Comparison of ENCODE assay signal across 8 mouse cellular contexts in genomic region chr14:20694185-20694883, GRCm38 (mm10). TPM values are rescaled to one million over a fixed set of nuclear protein-coding genes. Genes with fewer than 3 reads are reported as not detected.
A peak's percentile ranks its signal among the peaks of the same experiment; 100 is the strongest.
DNase-seq lines count a peak whose midpoint lies in the region; ATAC-seq and TF ChIP-seq lines count a peak whose summit lies in the region.

No protein-coding gene starts in this region.

- H3K9ac ChIP-seq in embryonic facial prominence, embryonic 12.5 days = peak overlapping the region; percentile 80
- peak overlapping the region; percentile 86 for H3K9ac ChIP-seq in hindbrain, embryonic 13.5 days

- H3K4me2 ChIP-seq in embryonic facial prominence, embryonic 12.5 days (replicated peaks) = peak overlapping the region; percentile 85
- peak overlapping the region; percentile 83 for H3K4me2 ChIP-seq in hindbrain, embryonic 13.5 days

- H3K27ac ChIP-seq in spleen, adult 2 months (ENCODE audit: insufficient read depth, low read length) = peak overlapping the region; percentile 96
- H3K27ac ChIP-seq in embryonic facial prominence, embryonic 12.5 days = peak overlapping the region; percentile 98
- H3K27ac ChIP-seq in hindbrain, embryonic 13.5 days = peak overlapping the region; percentile 96
- H3K27ac ChIP-seq in midbrain, embryonic 10.5 days (replicated peaks) = peak overlapping the region; percentile 93

- H3K4me3 ChIP-seq in spleen, adult 2 months (ENCODE audit: extremely low read depth, insufficient read depth, insufficient read length) = peak overlapping the region; percentile 85
- peak overlapping the region; percentile 86 for H3K4me3 ChIP-seq in embryonic facial prominence, embryonic 12.5 days
- H3K4me3 ChIP-seq in hindbrain, embryonic 13.5 days = peak overlapping the region; percentile 65
- H3K4me3 ChIP-seq in midbrain, embryonic 10.5 days = peak overlapping the region; percentile 73

- H3K9me3 ChIP-seq in embryonic facial prominence, embryonic 12.5 days = no peaks in the 10 kb centered on the region
- H3K9me3 ChIP-seq in hindbrain, embryonic 13.5 days = no peaks in the 10 kb centered on the region
- no peaks in the 10 kb centered on the region for H3K9me3 ChIP-seq in midbrain, embryonic 10.5 days (replicated peaks)

- peaks cover 11% of the 10 kb centered on the region; the same call in 1 of the 2 replicates for H3K4me1 ChIP-seq in spleen, adult 2 months (ENCODE audit: control insufficient read depth, insufficient read depth, insufficient read length)
- peaks cover 27% of the 10 kb centered on the region for H3K4me1 ChIP-seq in embryonic facial prominence, embryonic 12.5 days
- H3K4me1 ChIP-seq in hindbrain, embryonic 13.5 days (replicated peaks) = peaks cover 46% of the 10 kb centered on the region
- peaks cover 38% of the 10 kb centered on the region for H3K4me1 ChIP-seq in midbrain, embryonic 10.5 days

- no peak for DNase-seq in spleen, adult 2 months (ENCODE audit: low read depth in 1 of 2, low spot score in 2 of 2)
- DNase-seq in spleen, postnatal 10 days (ENCODE audit: low spot score in 2 of 2) = no peak
- no peak for DNase-seq in midbrain, embryonic 10.5 days (ENCODE audit: low spot score)
- no peak for DNase-seq in urinary bladder, postnatal 36 days (ENCODE audit: low spot score in 2 of 2)
- no peak for DNase-seq in ovary, postnatal 14 days (ENCODE audit: low spot score)
- no peak for DNase-seq in adrenal gland, postnatal 4 days (ENCODE audit: low spot score in 2 of 2)

- peak; percentile 4; the same call in 1 of the 2 replicates for ATAC-seq in embryonic facial prominence, embryonic 12.5 days (ENCODE audit: insufficient number of reproducible peaks, insufficient read depth, low FRiP score, low TSS enrichment)
- ATAC-seq in hindbrain, embryonic 13.5 days (ENCODE audit: low FRiP score) = peak; percentile 41

- no peak for TF ChIP-seq POLR2A in spleen, adult 2 months (IDR thresholded peaks at IDR 0.05; ENCODE audit: low read depth, low read length)

- no peaks in the 10 kb centered on the region for H3K27me3 ChIP-seq in spleen, adult 2 months (ENCODE audit: control insufficient read depth, insufficient read depth, low read length)
- no peaks in the 10 kb centered on the region for H3K27me3 ChIP-seq in embryonic facial prominence, embryonic 12.5 days
- no peaks in the 10 kb centered on the region for H3K27me3 ChIP-seq in hindbrain, embryonic 13.5 days
- no peaks in the 10 kb centered on the region for H3K27me3 ChIP-seq in midbrain, embryonic 10.5 days (ENCODE audit: low read depth, poor library complexity, severe bottlenecking)

- TF ChIP-seq CTCF in spleen, adult 2 months (IDR thresholded peaks at IDR 0.05; ENCODE audit: extremely low read depth, insufficient read depth, insufficient read length, insufficient replicate concordance) = no peak

- WGBS in spleen, adult 2 months = 52% methylated on average over 13 of the region's 13 CpGs
- WGBS in embryonic facial prominence, embryonic 12.5 days = 52% methylated on average over 13 of the region's 13 CpGs
- 44% methylated on average over 13 of the region's 13 CpGs for WGBS in hindbrain, embryonic 13.5 days
- 50% methylated on average over 13 of the region's 13 CpGs for WGBS in midbrain, embryonic 10.5 days

- H3K36me3 ChIP-seq in spleen, adult 2 months (ENCODE audit: control insufficient read depth, insufficient read depth, low read length) = peaks cover 32% of the 10 kb centered on the region
- H3K36me3 ChIP-seq in embryonic facial prominence, embryonic 12.5 days = peaks cover 50% of the 10 kb centered on the region
- H3K36me3 ChIP-seq in hindbrain, embryonic 13.5 days = peaks cover 54% of the 10 kb centered on the region
- H3K36me3 ChIP-seq in midbrain, embryonic 10.5 days = peaks cover 70% of the 10 kb centered on the region

RNA-seq across cellular contexts. Expression of gene Fut11, which starts 0.4 kb away (rescaled TPM):
- 10.5 and 20.8 TPM in 2 replicates for polyA plus RNA-seq in spleen, adult 2 months (2012; rRNA removed)
- polyA plus RNA-seq in embryonic facial prominence, embryonic 12.5 days (2016; fragmentation: Nextera tagmentation; extraction: Ambion mirVana) = 27.4 and 29.3 TPM in 2 replicates
- 27.2 and 29.3 TPM in 2 replicates for polyA plus RNA-seq in hindbrain, embryonic 13.5 days (2015; fragmentation: Nextera tagmentation; extraction: Ambion mirVana)
- polyA plus RNA-seq in midbrain, embryonic 10.5 days (2016; fragmentation: Nextera tagmentation; extraction: Ambion mirVana) = 18.3 and 21.4 TPM in 2 replicates
- 10 to 100 TPM; 25.9 to 26.1 TPM for total RNA-seq in adrenal gland, postnatal 4 days (2021)

RNA-seq across cellular contexts. Expression of gene Chchd1, which starts 8.5 kb away (rescaled TPM):
- 12.6 and 15.5 TPM in 2 replicates for polyA plus RNA-seq in spleen, adult 2 months (2012; rRNA removed)
- 233 and 238 TPM in 2 replicates for polyA plus RNA-seq in embryonic facial prominence, embryonic 12.5 days (2016; fragmentation: Nextera tagmentation; extraction: Ambion mirVana)
- polyA plus RNA-seq in hindbrain, embryonic 13.5 days (2015; fragmentation: Nextera tagmentation; extraction: Ambion mirVana) = 200 and 204 TPM in 2 replicates
- 242 and 277 TPM in 2 replicates for polyA plus RNA-seq in midbrain, embryonic 10.5 days (2016; fragmentation: Nextera tagmentation; extraction: Ambion mirVana)
- total RNA-seq in adrenal gland, postnatal 4 days (2021) = 10 to 100 TPM; 76.1 to 88.5 TPM

RNA-seq across cellular contexts. Expression of gene Zswim8, which starts 13.0 kb away (rescaled TPM):
- 177 and 225 TPM in 2 replicates for polyA plus RNA-seq in spleen, adult 2 months (2012; rRNA removed)
- polyA plus RNA-seq in embryonic facial prominence, embryonic 12.5 days (2016; fragmentation: Nextera tagmentation; extraction: Ambion mirVana) = 45.8 and 49.1 TPM in 2 replicates
- 45.3 and 46.2 TPM in 2 replicates for polyA plus RNA-seq in hindbrain, embryonic 13.5 days (2015; fragmentation: Nextera tagmentation; extraction: Ambion mirVana)
- polyA plus RNA-seq in midbrain, embryonic 10.5 days (2016; fragmentation: Nextera tagmentation; extraction: Ambion mirVana) = 26.1 and 34.4 TPM in 2 replicates
- 100 to 1,000 TPM; 136 to 151 TPM for total RNA-seq in adrenal gland, postnatal 4 days (2021)

RNA-seq across cellular contexts. Expression of gene Sec24c, which starts 20.2 kb away (rescaled TPM):
- polyA plus RNA-seq in spleen, adult 2 months (2012; rRNA removed) = 181 and 239 TPM in 2 replicates
- polyA plus RNA-seq in embryonic facial prominence, embryonic 12.5 days (2016; fragmentation: Nextera tagmentation; extraction: Ambion mirVana) = 97.3 and 100 TPM in 2 replicates
- 89.8 and 90.0 TPM in 2 replicates for polyA plus RNA-seq in hindbrain, embryonic 13.5 days (2015; fragmentation: Nextera tagmentation; extraction: Ambion mirVana)
- 103 and 114 TPM in 2 replicates for polyA plus RNA-seq in midbrain, embryonic 10.5 days (2016; fragmentation: Nextera tagmentation; extraction: Ambion mirVana)
- total RNA-seq in adrenal gland, postnatal 4 days (2021) = 100 to 1,000 TPM; 137 to 140 TPM

RNA-seq across cellular contexts. Expression of gene Synpo2l, which starts 26.2 kb away (rescaled TPM):
- 0.05 and 0.07 TPM in 2 replicates for polyA plus RNA-seq in spleen, adult 2 months (2012; rRNA removed)
- 6.7 and 8.6 TPM in 2 replicates for polyA plus RNA-seq in embryonic facial prominence, embryonic 12.5 days (2016; fragmentation: Nextera tagmentation; extraction: Ambion mirVana)
- 0.23 and 0.30 TPM in 2 replicates for polyA plus RNA-seq in hindbrain, embryonic 13.5 days (2015; fragmentation: Nextera tagmentation; extraction: Ambion mirVana)
- polyA plus RNA-seq in midbrain, embryonic 10.5 days (2016; fragmentation: Nextera tagmentation; extraction: Ambion mirVana) = 0.07 and 0.11 TPM in 2 replicates
- total RNA-seq in adrenal gland, postnatal 4 days (2021) = 10 to 100 TPM in 1 of 2 experiments, 1 to 10 TPM in 1; 3.6 to 11.8 TPM

Comparison
In these comparisons a context has a peak if more than half of its experiments do, and no peak if none do; other contexts are left out.
1. RNA of gene Chchd1, which starts 8.5 kb away (polyA plus RNA-seq): 242 to 277 TPM in midbrain, embryonic 10.5 days, 233 to 238 TPM in embryonic facial prominence, embryonic 12.5 days and 200 to 204 TPM in hindbrain, embryonic 13.5 days; 12.6 to 15.5 TPM in spleen, adult 2 months; every median in the first group is over 10 times any median in the second.
2. Peak in every context shown above with its lines, with median percentiles within 50 percentile points of each other: H3K27ac ChIP-seq and H3K4me3 ChIP-seq.